Mouse (Mus musculus): Measurements from ENCODE around the gene Kctd15.

GRCm38 (mm10) chr7:34655086-34655839 lies 1.3 kb downstream of the Kctd15 start:
- TF ChIP-seq ZNF384 (IDR thresholded peaks at IDR 0.05; ENCODE audit: low read depth, low read length) (no peak), TCF12 (IDR thresholded peaks at IDR 0.05; ENCODE audit: low read depth, low read length) (no peak), POLR2A (IDR thresholded peaks at IDR 0.05; ENCODE audit: control insufficient read depth in 1 of 2, insufficient read depth in 1 of 2, low read depth in 1 of 2, low read length in 2 of 2, poor library complexity in 1 of 2) (0 out of 4 replicates have a peak, but pooled peaks of 1 of the 2 experiments have one; percentile 13), POLR2AphosphoS2 (IDR thresholded peaks at IDR 0.05; ENCODE audit: low read length) (no peak), CTCF (IDR thresholded peaks at IDR 0.05 in 2 of 3, conservative IDR thresholded peaks at IDR 0.05 in 1 of 3; ENCODE audit: control insufficient read depth in 1 of 3, insufficient read depth in 1 of 3, low read depth in 2 of 3, low read length in 3 of 3, poor library complexity in 1 of 3, severe bottlenecking in 1 of 3) (no peak), E2F4 (IDR thresholded peaks at IDR 0.05; ENCODE audit: borderline replicate concordance, low read depth, low read length) (no peak), ZKSCAN1 (IDR thresholded peaks at IDR 0.05; ENCODE audit: low read depth, low read length) (no peak), RAD21 (IDR thresholded peaks at IDR 0.05; ENCODE audit: low read depth, low read length) (no peak)
